Mouse (Mus musculus) kidney, postnatal 25 days (tissue): ENCODE measurements at regions not wholly inside any gene's neighbourhood (a gene's known extent, or its start where the extent isn't known, plus 50 kb on each side); places are given as distances from the start of the nearest gene placed in this dataset.
"Not testable (repeated sequence)": the region's sequence is repeated elsewhere in the genome, so short reads cannot be mapped to it uniquely, and the experiment has no call there.

Experiments
- DNase-seq, 2 experiments: peaks; one replicate each; pipeline ENCODE4 v3.0.0; 2021; ENCODE audit warnings: mixed read lengths in 2 of 2

DNA sequence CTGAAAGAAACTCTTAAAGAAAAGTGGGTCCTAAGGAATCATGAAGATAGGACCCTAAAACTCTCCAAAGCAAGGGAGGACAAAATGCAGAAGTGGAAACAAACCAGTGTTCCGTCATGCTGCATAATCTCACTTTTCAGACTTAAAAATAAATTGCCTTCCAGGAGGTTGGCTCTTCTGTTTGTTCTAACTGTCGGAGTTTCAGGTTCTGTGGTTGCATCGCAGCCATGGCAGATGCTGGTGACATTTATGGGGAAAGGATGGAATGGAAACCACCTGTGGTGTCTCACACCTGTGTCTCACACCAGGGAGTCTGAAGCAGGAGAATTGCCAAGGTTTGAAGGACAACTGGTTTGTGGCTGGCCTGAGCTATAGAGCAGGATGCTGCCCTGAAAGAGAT is 50.9 kb upstream of the Hivep1 start:
- no peak for DNase-seq

- DNase-seq: no peak
Observed at GRCm38 (mm10) chr13:41997883-41998282, 53.9 kb upstream of the Hivep1 start.

DNA sequence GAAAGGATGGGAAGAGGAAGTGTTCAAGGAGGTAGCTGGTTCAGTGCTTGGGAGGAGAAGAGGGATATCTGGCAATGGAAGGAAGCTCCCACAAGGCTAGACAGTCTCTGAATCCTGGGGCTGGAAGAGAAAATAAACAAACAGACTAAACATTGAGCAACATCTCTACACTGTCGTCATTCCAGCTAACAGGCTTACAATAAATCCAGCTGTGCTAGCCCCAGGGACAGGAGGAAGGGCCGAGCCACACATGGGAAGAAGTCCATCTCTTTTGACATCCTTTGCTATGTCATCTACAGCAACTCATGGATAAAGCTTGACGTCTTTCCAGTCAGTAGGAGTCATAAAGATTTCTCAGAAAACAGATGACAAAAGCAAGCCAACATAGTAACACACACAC is 57.7 kb upstream of the Hivep1 start:
- no peak for DNase-seq

DNA sequence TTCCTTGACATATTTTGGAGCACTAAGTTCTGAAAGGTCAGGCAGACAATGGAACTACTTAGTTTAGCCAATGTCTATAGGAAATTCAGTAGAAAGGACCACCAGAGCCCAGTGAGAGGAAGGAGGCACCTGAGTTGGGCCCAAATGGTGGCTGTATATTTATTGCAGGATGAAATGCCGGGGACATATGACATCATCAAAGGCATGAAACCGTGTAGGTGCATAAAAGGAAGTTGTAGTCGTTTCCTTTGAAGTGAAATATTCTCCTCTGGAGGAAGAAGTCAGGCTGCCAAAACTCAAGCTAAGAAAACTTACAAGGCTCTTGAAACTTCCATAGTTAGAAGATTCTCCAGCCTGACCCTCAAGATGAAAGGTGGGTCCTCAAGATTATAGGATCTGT is 75.9 kb upstream of the Hivep1 start:
- DNase-seq: no peak

DNA sequence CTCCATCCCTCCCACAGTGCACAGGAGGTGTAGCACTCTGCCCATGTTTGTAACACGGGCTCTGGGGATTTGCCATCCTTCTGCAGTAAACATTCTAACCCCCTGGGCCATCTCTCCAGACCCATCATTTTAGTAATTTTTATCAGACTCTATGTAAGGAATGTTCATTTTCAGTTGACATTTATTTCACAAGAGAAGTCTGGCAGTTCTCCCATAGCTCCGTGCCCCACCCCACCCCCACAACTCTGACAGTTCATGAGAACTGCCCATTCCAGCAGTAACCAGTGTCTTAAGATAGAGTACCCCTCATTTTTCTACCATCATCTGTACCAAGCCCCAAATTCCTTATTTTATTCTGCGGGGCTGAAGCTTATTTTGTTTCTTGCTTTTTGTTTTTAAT is 88.9 kb upstream of the Hivep1 start:
- DNase-seq: no peak

GRCm38 (mm10) chr13:41960960-41961359 is 90.9 kb upstream of the Hivep1 start:
- not testable (repeated sequence) for DNase-seq

GRCm38 (mm10) chr13:41957932-41958331 is 93.9 kb upstream of the Hivep1 start:
- DNase-seq: peak in 1 of 2 experiments; percentile 23

DNA sequence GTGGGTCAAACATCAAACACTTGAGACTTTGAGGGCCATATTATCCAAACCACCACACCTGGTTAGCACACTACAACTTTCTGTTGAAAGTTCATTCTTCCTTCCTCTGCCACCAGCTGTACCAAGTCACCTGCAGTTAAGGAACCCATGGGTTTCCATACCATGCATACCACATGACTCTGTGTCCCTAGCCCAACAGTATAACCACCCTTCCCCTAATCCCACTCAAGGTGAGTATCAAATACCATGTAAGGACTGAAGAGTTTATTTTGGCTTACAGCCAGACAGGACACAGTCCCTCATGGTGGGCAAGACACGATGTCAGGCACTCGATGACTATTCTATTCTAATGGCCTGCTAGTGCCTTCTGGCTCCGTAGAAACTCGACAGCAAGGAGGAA is 95.9 kb upstream of the Hivep1 start:
- DNase-seq: no peak

DNA sequence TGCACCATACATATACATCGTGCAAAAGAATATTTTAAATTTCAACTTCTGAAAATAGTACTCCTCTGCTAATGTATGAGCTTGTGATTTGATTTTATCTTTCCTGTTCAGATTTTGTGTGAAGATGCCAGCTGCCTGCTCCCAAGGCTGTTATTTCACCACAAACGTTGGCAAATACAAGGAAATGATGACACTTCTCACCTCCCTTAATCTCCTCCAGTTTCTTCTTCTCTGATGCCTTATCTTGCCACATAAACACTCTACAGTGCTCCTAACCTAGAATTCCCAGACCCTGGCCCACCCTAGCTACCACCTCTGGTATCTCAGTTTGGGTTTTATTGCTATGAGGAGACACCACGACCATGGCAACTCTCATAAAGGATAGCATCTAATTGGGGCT is 96.6 kb upstream of the Hivep1 start:
- DNase-seq: no peak

GRCm38 (mm10) chr13:41952453-41952852 is 99.4 kb upstream of the Hivep1 start:
- DNase-seq: no peak

- no peak for DNase-seq
Observed at GRCm38 (mm10) chr13:41948241-41948640, 100.8 kb upstream of the Adtrp start.

DNA sequence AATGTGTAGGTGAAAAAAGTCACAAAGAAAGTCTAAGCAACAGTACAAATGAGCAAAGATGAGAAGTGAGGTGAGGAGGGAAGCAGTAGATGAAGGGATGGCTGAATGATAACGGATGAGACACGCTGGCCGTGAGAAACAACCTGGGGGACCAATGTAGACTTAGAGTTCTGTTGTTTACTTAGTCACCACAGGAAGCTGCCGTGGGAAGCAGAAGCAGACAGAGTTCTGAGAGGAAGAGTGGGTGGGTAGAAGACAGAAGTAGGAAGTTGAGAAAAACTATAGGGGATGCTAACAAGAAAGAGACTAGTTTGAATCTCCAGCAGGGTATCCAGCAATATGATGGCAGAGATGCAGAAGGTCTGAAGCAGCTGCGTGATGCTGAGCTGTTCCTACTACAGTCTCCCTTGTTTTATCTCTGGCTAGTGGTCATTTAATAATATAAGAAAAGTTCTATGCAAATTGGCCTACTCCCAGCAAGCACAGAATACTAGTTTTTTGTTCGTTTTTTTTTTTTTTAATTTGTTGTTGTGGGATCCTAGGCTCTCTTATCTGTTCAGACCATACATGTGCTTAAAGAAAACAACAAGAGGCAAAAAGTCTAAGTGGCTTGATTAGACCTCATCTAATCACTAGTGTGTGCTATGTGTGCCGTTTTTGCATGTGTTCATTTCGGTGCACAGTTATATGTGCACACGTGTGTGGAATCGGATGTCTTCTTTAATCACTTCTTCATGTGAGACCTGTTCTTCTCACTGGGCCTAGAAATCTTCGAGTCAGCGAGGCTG is 85.0 kb upstream of the Adtrp start:
- no peak for DNase-seq

DNA sequence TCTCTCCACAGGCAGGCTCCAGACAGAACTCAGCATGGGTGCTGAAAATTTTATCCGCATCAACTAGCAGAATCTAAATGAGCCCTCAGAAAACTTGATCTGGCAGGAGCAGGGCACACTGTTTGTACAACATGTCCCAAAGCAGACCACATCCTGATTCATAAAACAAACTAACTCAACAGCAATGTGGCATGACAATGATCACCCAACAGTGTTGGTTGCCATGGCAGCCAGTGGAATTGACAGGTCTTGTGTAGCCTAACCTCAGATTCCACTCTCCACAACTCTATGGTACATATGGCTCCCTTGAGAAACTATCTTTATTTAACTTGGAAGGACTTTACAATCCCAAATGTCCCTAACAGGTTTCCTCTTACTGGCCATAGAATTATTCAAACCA is 82.3 kb upstream of the Adtrp start:
- DNase-seq: no peak

GRCm38 (mm10) chr13:41925851-41926250 is 78.4 kb upstream of the Adtrp start:
- not testable (repeated sequence) for DNase-seq

DNA sequence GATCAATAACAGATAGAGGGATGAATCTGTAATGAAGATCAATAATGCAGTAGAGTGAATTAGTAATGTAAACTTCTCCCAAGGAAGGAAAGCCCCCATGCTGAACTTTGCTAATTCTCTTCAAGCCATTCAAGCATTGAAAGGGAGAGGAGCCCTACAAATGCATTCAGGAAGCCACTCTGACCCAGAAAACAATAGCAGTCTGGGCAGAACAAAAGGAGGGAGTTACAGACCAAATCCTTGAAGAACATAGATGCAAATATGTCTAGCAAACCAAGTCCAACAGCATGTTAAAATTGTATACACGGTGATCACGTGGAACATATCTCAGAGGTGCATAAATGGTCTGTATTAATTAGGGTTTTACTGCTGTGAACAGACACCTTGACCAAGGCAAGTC is 77.7 kb upstream of the Adtrp start:
- no peak for DNase-seq

DNA sequence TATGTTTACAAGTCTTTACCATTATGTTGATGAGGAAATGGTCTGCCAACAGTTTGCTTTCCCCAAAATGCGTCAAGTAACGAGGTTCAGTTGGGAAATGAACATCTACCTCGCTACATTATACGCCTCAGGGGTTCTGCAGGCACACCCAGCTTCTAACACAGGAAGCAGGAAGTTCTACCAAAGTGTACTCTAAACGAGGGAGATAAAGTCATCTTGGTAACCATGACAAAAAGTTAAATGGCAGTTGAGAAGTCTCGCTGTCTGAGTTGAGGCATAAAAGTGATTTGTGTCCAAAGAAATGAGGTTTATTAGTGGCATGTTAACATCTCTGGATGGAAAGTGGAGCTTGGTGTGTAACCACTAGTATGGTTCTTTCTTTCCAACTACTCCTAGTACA is 73.7 kb upstream of the Adtrp start:
- no peak for DNase-seq

GRCm38 (mm10) chr13:41918525-41918924 is 71.0 kb upstream of the Adtrp start:
- no peak for DNase-seq

GRCm38 (mm10) chr13:41915816-41916215 is 68.3 kb upstream of the Adtrp start:
- not testable (repeated sequence) for DNase-seq

GRCm38 (mm10) chr13:41910736-41911135 is 63.3 kb upstream of the Adtrp start:
- peak in 1 of 2 experiments; percentile 2 for DNase-seq

DNA sequence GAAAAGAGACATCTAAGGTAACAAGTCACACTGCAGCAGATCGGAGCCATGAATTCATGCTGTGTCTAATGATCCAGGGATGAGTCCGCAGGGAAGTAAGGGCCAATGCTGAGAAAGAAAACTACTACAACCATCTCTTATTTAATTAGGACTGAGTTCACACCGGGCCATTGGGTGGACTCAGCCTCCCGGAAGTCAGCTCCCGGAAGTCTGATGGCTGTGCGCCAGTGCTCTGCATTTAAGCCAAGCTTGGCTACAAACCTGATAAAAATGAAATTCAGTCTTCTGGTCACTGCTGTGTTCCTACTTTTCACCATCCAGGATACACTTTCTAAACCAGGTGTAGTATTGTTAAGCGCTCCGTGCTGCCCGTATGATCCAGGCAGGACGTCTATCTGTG is 62.8 kb upstream of the Adtrp start:
- peak; percentile 63 to 74 for DNase-seq

DNA sequence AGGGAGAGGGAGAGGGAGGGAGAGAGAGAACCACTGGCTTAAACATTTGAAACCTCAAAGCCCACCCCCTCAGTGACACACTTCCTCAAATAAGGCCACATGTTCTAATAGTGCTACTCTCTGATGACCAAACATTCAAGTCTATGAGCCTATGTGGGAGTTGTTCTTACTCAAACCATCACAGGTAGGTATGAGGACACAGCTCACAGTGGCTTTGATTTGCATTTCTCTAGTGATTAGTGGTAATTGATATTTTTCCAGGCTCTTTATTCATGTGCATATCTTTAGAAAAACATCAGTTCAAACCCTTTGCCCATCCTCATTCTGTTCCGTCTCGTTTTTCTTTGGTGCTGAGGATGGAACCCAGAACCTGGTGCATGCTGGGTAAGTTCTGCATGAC is 59.5 kb upstream of the Adtrp start:
- no peak for DNase-seq

- no peak for DNase-seq
Observed at GRCm38 (mm10) chr13:41903286-41903685, 55.8 kb upstream of the Adtrp start.

DNA sequence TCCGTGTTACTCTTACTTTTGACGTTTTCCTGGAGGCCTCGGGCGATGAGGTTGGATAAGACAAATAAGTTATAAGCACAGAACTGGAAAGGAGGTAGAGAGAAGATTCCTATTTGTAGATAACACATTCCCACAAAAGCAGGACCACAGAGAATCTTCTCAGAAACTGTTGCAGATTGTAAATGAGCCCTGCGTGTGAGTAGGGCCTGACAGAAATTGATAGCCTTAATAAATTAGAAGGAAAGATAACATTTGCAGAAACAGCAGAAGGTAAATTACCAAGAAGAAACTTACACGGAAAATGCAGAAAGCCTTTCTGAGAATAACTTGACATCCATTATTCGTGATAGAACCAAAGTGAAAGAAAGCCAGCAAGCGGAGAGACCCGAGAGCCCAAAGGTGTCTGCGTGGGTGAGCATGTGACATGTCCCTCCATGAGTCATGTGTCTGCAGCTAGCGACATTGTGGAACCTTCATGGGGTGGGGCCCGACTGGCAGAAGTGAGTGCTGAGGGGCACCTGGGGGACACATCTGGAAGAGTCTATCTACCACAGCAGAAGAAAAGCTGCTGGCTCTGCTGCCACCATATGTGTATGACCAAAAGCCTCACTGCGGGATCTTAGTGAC is 52.5 kb upstream of the Adtrp start:
- DNase-seq: no peak

DNA sequence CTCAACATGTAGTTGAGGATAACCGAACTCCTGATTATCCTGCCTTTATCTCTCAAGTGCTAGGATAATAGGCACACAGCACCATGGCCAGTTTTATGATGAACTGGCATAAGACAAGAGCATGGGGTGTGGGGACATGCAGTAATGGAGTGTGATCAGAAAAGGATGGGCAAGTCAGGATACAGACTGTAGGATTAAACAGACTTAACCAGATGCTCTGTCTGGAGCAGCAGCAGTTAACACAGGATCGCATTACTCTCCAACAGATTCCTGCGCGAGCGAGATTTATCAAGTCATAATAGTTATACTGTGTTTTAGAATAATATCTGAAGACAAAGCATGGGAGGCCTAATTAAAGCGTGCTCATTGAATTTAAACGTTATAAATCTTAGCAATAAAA is 51.8 kb upstream of the Adtrp start:
- no peak for DNase-seq
